In the genomic region with DNA sequence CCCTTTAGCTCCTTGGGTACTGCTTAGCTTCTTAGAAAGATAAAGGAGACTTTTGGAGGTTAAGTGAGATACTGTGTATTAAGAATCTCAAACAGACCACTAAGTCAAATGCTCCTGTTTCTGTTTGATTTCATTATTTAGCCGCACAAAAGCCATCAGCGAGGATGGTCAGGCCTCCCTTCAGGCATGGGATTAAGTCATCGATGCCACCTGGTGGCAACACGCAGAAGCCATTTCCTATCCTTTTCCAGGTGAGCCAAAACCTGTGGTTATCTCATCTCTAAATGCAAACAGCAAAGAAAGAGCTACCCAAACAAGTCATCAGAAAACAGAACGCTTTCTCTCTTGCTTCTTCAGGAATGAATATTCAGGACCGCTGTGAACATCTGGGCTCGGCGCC, we compare ENCODE assay signal across 12 mouse cellular contexts.
DNase-seq lines count a peak whose midpoint lies in the region; ATAC-seq and TF ChIP-seq lines count a peak whose summit lies in the region.
"Had no signal": no experiment of that assay in that cellular context is flagged by ENCODE, and none has a peak within 500 bp of the region (broad histone marks: within the 10 kb centered on the region; RNA-seq: fewer than 3 reads in every experiment).

No protein-coding gene starts in this region.

- peak; percentile 14 for DNase-seq in embryonic facial prominence, embryonic 11.5 days (ENCODE audit: low spot score)
- DNase-seq in embryonic facial prominence, embryonic 10.5 days (ENCODE audit: low spot score) = no peak
- DNase-seq in kidney, postnatal 4 days = peak; percentile 18 to 19
- no peak for DNase-seq in kidney, adult 11 months
- DNase-seq in brain, embryonic 14.5 days (ENCODE audit: low read depth) = peak; percentile 71
- DNase-seq in retina, embryonic 14.5 days (ENCODE audit: low spot score) = peak; percentile 56
- no peak for DNase-seq in urinary bladder, postnatal 25 days (ENCODE audit: low spot score)
- DNase-seq in thymus, postnatal 14 days = no peak
- DNase-seq: adrenal gland, adult 8-10 months; liver had no signal

- WGBS in embryonic facial prominence, embryonic 11.5 days = 46% methylated on average over 8 of the region's 8 CpGs
- WGBS in embryonic facial prominence, embryonic 10.5 days = 48% methylated on average over 8 of the region's 8 CpGs

- H3K4me2 ChIP-seq in embryonic facial prominence, embryonic 11.5 days (ENCODE audit: low read depth, low read length) = no peak overlapping the region
- H3K4me2 ChIP-seq: embryonic facial prominence, embryonic 15.5 days had no signal

- H3K4me1 ChIP-seq in embryonic facial prominence, embryonic 11.5 days (ENCODE audit: control insufficient read depth, insufficient read depth, low read length) = no peaks in the 10 kb centered on the region
- no peaks in the 10 kb centered on the region for H3K4me1 ChIP-seq in embryonic facial prominence, embryonic 10.5 days
- H3K4me1 ChIP-seq: embryonic facial prominence, embryonic 15.5 days had no signal

- no peak overlapping the region for H3K9ac ChIP-seq in embryonic facial prominence, embryonic 11.5 days (replicated peaks; ENCODE audit: low read length)
- H3K9ac ChIP-seq: embryonic facial prominence, embryonic 15.5 days had no signal

- TF ChIP-seq POLR2A in brain, embryonic 14.5 days (IDR thresholded peaks at IDR 0.05; ENCODE audit: borderline replicate concordance, extremely low read depth, insufficient read depth, insufficient read length, poor library complexity, severe bottlenecking) = no peak

- no peak for ATAC-seq in embryonic facial prominence, embryonic 11.5 days (replicated peaks; ENCODE audit: insufficient number of reproducible peaks, low FRiP score, low TSS enrichment, low read depth)
- ATAC-seq: inflammation-experienced regulatory T-cells, adult 6 months had no signal

- TF ChIP-seq CTCF in brain, embryonic 14.5 days (IDR thresholded peaks at IDR 0.05; ENCODE audit: borderline replicate concordance, extremely low read depth, insufficient read depth, insufficient read length) = peak; percentile 66; the same call in 1 of the 2 replicates

- no peaks in the 10 kb centered on the region for H3K9me3 ChIP-seq in embryonic facial prominence, embryonic 11.5 days (replicated peaks; ENCODE audit: control insufficient read depth, low read length)
- no peaks in the 10 kb centered on the region; the same call in 1 of the 2 replicates for H3K9me3 ChIP-seq in embryonic facial prominence, embryonic 10.5 days
- H3K9me3 ChIP-seq: embryonic facial prominence, embryonic 15.5 days had no signal

- H3K4me3 ChIP-seq in embryonic facial prominence, embryonic 11.5 days (ENCODE audit: low read depth, low read length) = no peak overlapping the region
- no peak overlapping the region for H3K4me3 ChIP-seq in embryonic facial prominence, embryonic 10.5 days
- H3K4me3 ChIP-seq: embryonic facial prominence, embryonic 15.5 days had no signal

- H3K27me3 ChIP-seq in embryonic facial prominence, embryonic 11.5 days (ENCODE audit: control insufficient read depth, insufficient read depth, low read length) = no peaks in the 10 kb centered on the region
- H3K27me3 ChIP-seq in embryonic facial prominence, embryonic 10.5 days (replicated peaks; ENCODE audit: low read depth, poor library complexity, severe bottlenecking) = no peaks in the 10 kb centered on the region
- H3K27me3 ChIP-seq: embryonic facial prominence, embryonic 15.5 days had no signal

- no peaks in the 10 kb centered on the region for H3K36me3 ChIP-seq in embryonic facial prominence, embryonic 11.5 days (replicated peaks; ENCODE audit: control insufficient read depth, insufficient read depth, low read depth, low read length)
- H3K36me3 ChIP-seq in embryonic facial prominence, embryonic 10.5 days (replicated peaks) = no peaks in the 10 kb centered on the region
- H3K36me3 ChIP-seq: embryonic facial prominence, embryonic 15.5 days had no signal

- H3K27ac ChIP-seq in embryonic facial prominence, embryonic 11.5 days (replicated peaks; ENCODE audit: low read depth, low read length) = no peak overlapping the region
- H3K27ac ChIP-seq in embryonic facial prominence, embryonic 10.5 days (replicated peaks) = no peak overlapping the region
- H3K27ac ChIP-seq: embryonic facial prominence, embryonic 15.5 days had no signal

Comparison
In these comparisons a context has a peak if more than half of its experiments do, and no peak if none do; other contexts are left out.
1. DNase-seq: peak in embryonic facial prominence, embryonic 11.5 days (single experiment), kidney, postnatal 4 days (2 of 2), brain, embryonic 14.5 days (single experiment) and retina, embryonic 14.5 days (single experiment); none in embryonic facial prominence, embryonic 10.5 days (single experiment), kidney, adult 11 months (single experiment), urinary bladder, postnatal 25 days (single experiment) and thymus, postnatal 14 days (single experiment).